ENCODE assay signal across 17 mouse cellular contexts in genomic region chr11:76645036-76645435, GRCm38 (mm10). TPM values are rescaled to one million over a fixed set of nuclear protein-coding genes. Genes with fewer than 3 reads are reported as not detected.
DNase-seq lines count a peak whose midpoint lies in the region; ATAC-seq lines count a peak whose summit lies in the region.
"Had no signal": no experiment of that assay in that cellular context is flagged by ENCODE, and none has a peak within 500 bp of the region (broad histone marks: within the 10 kb centered on the region; RNA-seq: fewer than 3 reads in every experiment).

No protein-coding gene starts in this region.

- peaks cover 58% of the 10 kb centered on the region for H3K27me3 ChIP-seq in forebrain, embryonic 12.5 days
- peaks cover 8% of the 10 kb centered on the region for H3K27me3 ChIP-seq in forebrain, embryonic 16.5 days (replicated peaks; ENCODE audit: control insufficient read depth, insufficient read depth, low read length)
- no peaks in the 10 kb centered on the region for H3K27me3 ChIP-seq in midbrain, embryonic 11.5 days (ENCODE audit: control insufficient read depth, insufficient read depth, low read length)
- H3K27me3 ChIP-seq in midbrain, embryonic 16.5 days (ENCODE audit: control insufficient read depth, insufficient read depth, low read depth, low read length) = no peaks in the 10 kb centered on the region; the same call in 1 of the 2 replicates
- no peaks in the 10 kb centered on the region for H3K27me3 ChIP-seq in hindbrain, embryonic 11.5 days (ENCODE audit: control insufficient read depth, insufficient read depth, low read length)
- no peaks in the 10 kb centered on the region for H3K27me3 ChIP-seq in midbrain, embryonic 15.5 days (replicated peaks)
- peaks cover 12% of the 10 kb centered on the region for H3K27me3 ChIP-seq in heart, embryonic 12.5 days (replicated peaks)

- H3K4me3 ChIP-seq in forebrain, embryonic 12.5 days (replicated peaks) = no peak overlapping the region
- no peak overlapping the region for H3K4me3 ChIP-seq in forebrain, embryonic 16.5 days (replicated peaks; ENCODE audit: low read length)
- H3K4me3 ChIP-seq in midbrain, embryonic 11.5 days (ENCODE audit: low read depth, low read length) = no peak overlapping the region
- no peak overlapping the region for H3K4me3 ChIP-seq in midbrain, embryonic 16.5 days (ENCODE audit: low read depth, low read length)
- H3K4me3 ChIP-seq in hindbrain, embryonic 11.5 days (ENCODE audit: low read depth, low read length) = no peak overlapping the region
- H3K4me3 ChIP-seq in midbrain, embryonic 15.5 days = no peak overlapping the region
- no peak overlapping the region for H3K4me3 ChIP-seq in heart, embryonic 12.5 days

- peaks cover 29% of the 10 kb centered on the region for H3K4me1 ChIP-seq in forebrain, embryonic 12.5 days
- peaks cover 22% of the 10 kb centered on the region for H3K4me1 ChIP-seq in forebrain, embryonic 16.5 days (replicated peaks; ENCODE audit: control insufficient read depth, insufficient read depth, low read length)
- peaks cover 4% of the 10 kb centered on the region for H3K4me1 ChIP-seq in midbrain, embryonic 11.5 days (ENCODE audit: control insufficient read depth, insufficient read depth, low read length)
- peaks cover 20% of the 10 kb centered on the region for H3K4me1 ChIP-seq in midbrain, embryonic 16.5 days (ENCODE audit: control insufficient read depth, insufficient read depth, low read length)
- peaks cover 3% of the 10 kb centered on the region for H3K4me1 ChIP-seq in hindbrain, embryonic 11.5 days (replicated peaks; ENCODE audit: control insufficient read depth, insufficient read depth, low read length)
- peaks cover 33% of the 10 kb centered on the region for H3K4me1 ChIP-seq in midbrain, embryonic 15.5 days
- peaks cover 12% of the 10 kb centered on the region for H3K4me1 ChIP-seq in heart, embryonic 12.5 days (replicated peaks)

- H3K9me3 ChIP-seq in forebrain, embryonic 12.5 days = no peaks in the 10 kb centered on the region
- no peaks in the 10 kb centered on the region for H3K9me3 ChIP-seq in forebrain, embryonic 16.5 days (ENCODE audit: control insufficient read depth, low read length)
- no peaks in the 10 kb centered on the region for H3K9me3 ChIP-seq in midbrain, embryonic 11.5 days (ENCODE audit: control insufficient read depth, low read length)
- H3K9me3 ChIP-seq in midbrain, embryonic 16.5 days (replicated peaks; ENCODE audit: control insufficient read depth, low read length, poor library complexity, severe bottlenecking) = no peaks in the 10 kb centered on the region
- H3K9me3 ChIP-seq in hindbrain, embryonic 11.5 days (ENCODE audit: control insufficient read depth, low read length) = no peaks in the 10 kb centered on the region
- H3K9me3 ChIP-seq in midbrain, embryonic 15.5 days = no peaks in the 10 kb centered on the region
- no peaks in the 10 kb centered on the region for H3K9me3 ChIP-seq in heart, embryonic 12.5 days (replicated peaks)
- H3K9me3 ChIP-seq: limb, embryonic 15.5 days had no signal

- no peak overlapping the region for H3K4me2 ChIP-seq in forebrain, embryonic 12.5 days
- no peak overlapping the region for H3K4me2 ChIP-seq in forebrain, embryonic 16.5 days (ENCODE audit: low read length)
- H3K4me2 ChIP-seq in midbrain, embryonic 11.5 days = no peak overlapping the region
- H3K4me2 ChIP-seq in midbrain, embryonic 16.5 days (ENCODE audit: low read length) = no peak overlapping the region
- H3K4me2 ChIP-seq in hindbrain, embryonic 11.5 days (replicated peaks; ENCODE audit: low read depth, low read length) = no peak overlapping the region
- H3K4me2 ChIP-seq in midbrain, embryonic 15.5 days = no peak overlapping the region
- no peak overlapping the region for H3K4me2 ChIP-seq in heart, embryonic 12.5 days

- no peak for ATAC-seq in forebrain, embryonic 12.5 days (ENCODE audit: low FRiP score)
- ATAC-seq in forebrain, embryonic 16.5 days = no peak
- no peak for ATAC-seq in midbrain, embryonic 11.5 days (ENCODE audit: low FRiP score)
- no peak for ATAC-seq in midbrain, embryonic 16.5 days
- no peak for ATAC-seq in hindbrain, embryonic 11.5 days (ENCODE audit: low FRiP score)
- ATAC-seq in midbrain, embryonic 15.5 days (replicated peaks) = no peak
- no peak for ATAC-seq in heart, embryonic 12.5 days (ENCODE audit: insufficient number of reproducible peaks, low FRiP score)
- ATAC-seq: activated CD4-positive, CD25-positive, alpha-beta regulatory T cell, adult 4 months had no signal

- peak overlapping the region; percentile 5; the same call in 1 of the 2 replicates for H3K27ac ChIP-seq in forebrain, embryonic 12.5 days
- H3K27ac ChIP-seq in forebrain, embryonic 16.5 days (ENCODE audit: low read length) = no peak overlapping the region
- no peak overlapping the region for H3K27ac ChIP-seq in midbrain, embryonic 11.5 days (ENCODE audit: low read depth, low read length)
- no peak overlapping the region for H3K27ac ChIP-seq in midbrain, embryonic 16.5 days (ENCODE audit: low read length)
- H3K27ac ChIP-seq in hindbrain, embryonic 11.5 days (ENCODE audit: low read depth, low read length) = peak overlapping the region; percentile 58
- H3K27ac ChIP-seq in midbrain, embryonic 15.5 days = peak overlapping the region; percentile 36; the same call in 1 of the 2 replicates
- H3K27ac ChIP-seq in heart, embryonic 12.5 days (ENCODE audit: poor library complexity, severe bottlenecking) = no peak overlapping the region
- H3K27ac ChIP-seq: limb, embryonic 15.5 days had no signal

- 80% methylated on average over 9 of the region's 9 CpGs for WGBS in forebrain, embryonic 12.5 days
- WGBS in forebrain, embryonic 16.5 days = 76% methylated on average over 9 of the region's 9 CpGs
- WGBS in midbrain, embryonic 11.5 days = 76% methylated on average over 9 of the region's 9 CpGs
- 66% methylated on average over 9 of the region's 9 CpGs for WGBS in midbrain, embryonic 16.5 days
- WGBS in hindbrain, embryonic 11.5 days = 70% methylated on average over 9 of the region's 9 CpGs
- WGBS in midbrain, embryonic 15.5 days = 68% methylated on average over 9 of the region's 9 CpGs
- WGBS in heart, embryonic 12.5 days = 72% methylated on average over 9 of the region's 9 CpGs

- DNase-seq in midbrain, embryonic 11.5 days (ENCODE audit: low spot score, missing footprints) = peak; percentile 79
- DNase-seq in hindbrain, embryonic 11.5 days (ENCODE audit: low spot score) = no peak
- no peak for DNase-seq in B cell, adult 2 months
- DNase-seq: adrenal gland, postnatal 36 days; cerebellum, postnatal 25 days; gastrocnemius, postnatal 10 days; heart, postnatal 10 days; kidney, adult 2 months; lung, adult 18-20 months; lung, postnatal 36 days had no signal

- no peaks in the 10 kb centered on the region for H3K36me3 ChIP-seq in forebrain, embryonic 12.5 days (replicated peaks)
- H3K36me3 ChIP-seq in forebrain, embryonic 16.5 days (ENCODE audit: control insufficient read depth, insufficient read depth) = no peaks in the 10 kb centered on the region
- no peaks in the 10 kb centered on the region for H3K36me3 ChIP-seq in midbrain, embryonic 11.5 days (ENCODE audit: control insufficient read depth, insufficient read depth, low read length)
- no peaks in the 10 kb centered on the region for H3K36me3 ChIP-seq in midbrain, embryonic 16.5 days (ENCODE audit: control insufficient read depth, insufficient read depth, low read length)
- no peaks in the 10 kb centered on the region for H3K36me3 ChIP-seq in hindbrain, embryonic 11.5 days (ENCODE audit: control insufficient read depth, insufficient read depth, low read length)
- no peaks in the 10 kb centered on the region for H3K36me3 ChIP-seq in midbrain, embryonic 15.5 days (replicated peaks)
- H3K36me3 ChIP-seq in heart, embryonic 12.5 days = no peaks in the 10 kb centered on the region
- H3K36me3 ChIP-seq: limb, embryonic 15.5 days had no signal

- no peak overlapping the region for H3K9ac ChIP-seq in forebrain, embryonic 12.5 days
- H3K9ac ChIP-seq in forebrain, embryonic 16.5 days (replicated peaks; ENCODE audit: low read depth, low read length) = no peak overlapping the region
- H3K9ac ChIP-seq in midbrain, embryonic 11.5 days (ENCODE audit: low read length) = no peak overlapping the region
- H3K9ac ChIP-seq in midbrain, embryonic 16.5 days (ENCODE audit: low read depth, low read length) = no peak overlapping the region
- no peak overlapping the region for H3K9ac ChIP-seq in hindbrain, embryonic 11.5 days (ENCODE audit: low read depth, low read length)
- no peak overlapping the region for H3K9ac ChIP-seq in midbrain, embryonic 15.5 days
- no peak overlapping the region for H3K9ac ChIP-seq in heart, embryonic 12.5 days
- H3K9ac ChIP-seq: limb, embryonic 15.5 days had no signal

RNA-seq across cellular contexts. Expression of gene Abr, which starts 22.9 kb away (rescaled TPM):
- polyA plus RNA-seq in forebrain, embryonic 12.5 days (2016; fragmentation: Nextera tagmentation; extraction: Ambion mirVana) = 73.4 and 77.7 TPM in 2 replicates
- 117 and 121 TPM in 2 replicates for polyA plus RNA-seq in forebrain, embryonic 16.5 days (2015; fragmentation: Nextera tagmentation; extraction: Ambion mirVana)
- 41.4 and 41.9 TPM in 2 replicates for polyA plus RNA-seq in midbrain, embryonic 11.5 days (2014; fragmentation: Nextera tagmentation; extraction: Ambion mirVana)
- 110 and 116 TPM in 2 replicates for polyA plus RNA-seq in midbrain, embryonic 16.5 days (2015; fragmentation: Nextera tagmentation; extraction: Ambion mirVana)
- polyA plus RNA-seq in hindbrain, embryonic 11.5 days (2014; fragmentation: Nextera tagmentation; extraction: Ambion mirVana) = 35.8 and 41.7 TPM in 2 replicates
- 127 and 128 TPM in 2 replicates for polyA plus RNA-seq in midbrain, embryonic 15.5 days (2015; fragmentation: Nextera tagmentation; extraction: Ambion mirVana)
- polyA plus RNA-seq in heart, embryonic 12.5 days (2016; fragmentation: Nextera tagmentation; extraction: Ambion mirVana) = 29.9 and 34.2 TPM in 2 replicates

RNA-seq across cellular contexts. Expression of gene Bhlha9, which starts 27.2 kb away (rescaled TPM):
- polyA plus RNA-seq in forebrain, embryonic 12.5 days (2016; fragmentation: Nextera tagmentation; extraction: Ambion mirVana) = not detected in 2 replicates
- 0.27 and 1.3 TPM in 2 replicates for polyA plus RNA-seq in forebrain, embryonic 16.5 days (2015; fragmentation: Nextera tagmentation; extraction: Ambion mirVana)
- polyA plus RNA-seq in midbrain, embryonic 11.5 days (2014; fragmentation: Nextera tagmentation; extraction: Ambion mirVana) = 0.14 TPM in 1 of 2 replicates, not detected in the other
- 1.3 and 1.9 TPM in 2 replicates for polyA plus RNA-seq in midbrain, embryonic 16.5 days (2015; fragmentation: Nextera tagmentation; extraction: Ambion mirVana)
- polyA plus RNA-seq in hindbrain, embryonic 11.5 days (2014; fragmentation: Nextera tagmentation; extraction: Ambion mirVana) = 0.19 TPM in 1 of 2 replicates, not detected in the other
- polyA plus RNA-seq in midbrain, embryonic 15.5 days (2015; fragmentation: Nextera tagmentation; extraction: Ambion mirVana) = 0.92 and 1.1 TPM in 2 replicates
- 0.19 TPM in 1 of 2 replicates, not detected in the other for polyA plus RNA-seq in heart, embryonic 12.5 days (2016; fragmentation: Nextera tagmentation; extraction: Ambion mirVana)
- polyA plus RNA-seq: activated CD4-positive, CD25-positive, alpha-beta regulatory T cell, adult 4 months; kidney, adult 2 months had no signal

RNA-seq across cellular contexts. Expression of gene Trarg1, which starts 34.6 kb away (rescaled TPM):
- not detected in 2 replicates for polyA plus RNA-seq in forebrain, embryonic 12.5 days (2016; fragmentation: Nextera tagmentation; extraction: Ambion mirVana)
- 0.24 and 0.27 TPM in 2 replicates for polyA plus RNA-seq in forebrain, embryonic 16.5 days (2015; fragmentation: Nextera tagmentation; extraction: Ambion mirVana)
- polyA plus RNA-seq in midbrain, embryonic 11.5 days (2014; fragmentation: Nextera tagmentation; extraction: Ambion mirVana) = 0.04 TPM in 1 of 2 replicates, not detected in the other
- polyA plus RNA-seq in midbrain, embryonic 16.5 days (2015; fragmentation: Nextera tagmentation; extraction: Ambion mirVana) = 0.21 and 0.24 TPM in 2 replicates
- 0.14 TPM in 1 of 2 replicates, not detected in the other for polyA plus RNA-seq in hindbrain, embryonic 11.5 days (2014; fragmentation: Nextera tagmentation; extraction: Ambion mirVana)
- 0.10 and 0.13 TPM in 2 replicates for polyA plus RNA-seq in midbrain, embryonic 15.5 days (2015; fragmentation: Nextera tagmentation; extraction: Ambion mirVana)
- polyA plus RNA-seq in heart, embryonic 12.5 days (2016; fragmentation: Nextera tagmentation; extraction: Ambion mirVana) = 0.05 TPM in 1 of 2 replicates, not detected in the other

Comparison
In these comparisons a context has a peak if more than half of its experiments do, and no peak if none do; other contexts are left out.
1. H3K27ac ChIP-seq: peak in forebrain, embryonic 12.5 days (single experiment), hindbrain, embryonic 11.5 days (single experiment) and midbrain, embryonic 15.5 days (single experiment); none in forebrain, embryonic 16.5 days (single experiment), midbrain, embryonic 11.5 days (single experiment), midbrain, embryonic 16.5 days (single experiment) and heart, embryonic 12.5 days (single experiment).